Mouse (Mus musculus) erythroblast, adult 5-6 weeks (primary cell): ENCODE data around the gene Gm28042. TPM values are rescaled to one million over a fixed set of nuclear protein-coding genes. Genes with fewer than 3 reads are reported as not detected.

Experiments used
- ATAC-seq: replicated peaks from 2 replicates; pipeline ENCODE4 v1.8.0; 2016; ENCODE audit warnings: moderate number of reproducible peaks, mild to moderate bottlenecking, moderate TSS enrichment, inconsistent platforms; ENCODE audit not compliant: poor library complexity, low FRiP score, severe bottlenecking
- total RNA-seq, 2 experiments: library from RNA; stranded (forward) in 1 of 2; stranded (reverse) in 1 of 2; fragments of 150-400 nt in 1 of 2; fragments of 200-764, 138-1000 nt in 1 of 2; gene quantifications; 2 replicates each; pipeline versions ENCODE4 v1.2.3 to v1.2.4; 2015 to 2017; ENCODE audit warnings: low replicate concordance in 2 of 2

Gene Gm28042
- total RNA-seq, 2 experiments from 2014 or later = 0.96 TPM; not detected in 1

GRCm38 (mm10) chr2:120054771-120055552, 27.7 kb downstream of the Gm28042 start:
- no peak for ATAC-seq

- no peak for ATAC-seq
Measured at GRCm38 (mm10) chr2:120055923-120056322, 28.6 kb downstream of the Gm28042 start.

- ATAC-seq = no peak
Measured at GRCm38 (mm10) chr2:120058818-120059217, 31.5 kb downstream of the Gm28042 start.

GRCm38 (mm10) chr2:120059466-120059865, 32.2 kb downstream of the Gm28042 start:
- no peak for ATAC-seq

- no peak for ATAC-seq
Measured at GRCm38 (mm10) chr2:120060190-120060589, 32.9 kb downstream of the Gm28042 start.

GRCm38 (mm10) chr2:120060651-120061050, 33.4 kb downstream of the Gm28042 start:
- ATAC-seq = no peak

GRCm38 (mm10) chr2:120062248-120062647, 35.0 kb downstream of the Gm28042 start:
- no peak for ATAC-seq

GRCm38 (mm10) chr2:120064639-120065038, 37.3 kb downstream of the Gm28042 start:
- ATAC-seq = no peak

- ATAC-seq = no peak
Measured at GRCm38 (mm10) chr2:120065243-120065642, 38.0 kb downstream of the Gm28042 start.

- no peak for ATAC-seq
Measured at GRCm38 (mm10) chr2:120066224-120066623, 38.9 kb downstream of the Gm28042 start.

GRCm38 (mm10) chr2:120068555-120069465, 41.5 kb downstream of the Gm28042 start:
- ATAC-seq = no peak

GRCm38 (mm10) chr2:120069466-120069990, 42.2 kb downstream of the Gm28042 start:
- no peak for ATAC-seq

GRCm38 (mm10) chr2:120074096-120074495, 46.8 kb downstream of the Gm28042 start:
- ATAC-seq = no peak

GRCm38 (mm10) chr2:120076076-120076705, 48.9 kb downstream of the Gm28042 start:
- no peak for ATAC-seq

- no peak for ATAC-seq
Measured at GRCm38 (mm10) chr2:120082416-120082815, 55.1 kb downstream of the Gm28042 start.

GRCm38 (mm10) chr2:120084593-120085361, 57.5 kb downstream of the Gm28042 start:
- no peak for ATAC-seq

GRCm38 (mm10) chr2:120086038-120086437, 58.7 kb downstream of the Gm28042 start:
- ATAC-seq = no peak

- no peak for ATAC-seq
Measured at GRCm38 (mm10) chr2:120087391-120087790, 60.1 kb downstream of the Gm28042 start.

GRCm38 (mm10) chr2:120087897-120088296, 60.6 kb downstream of the Gm28042 start:
- ATAC-seq = no peak
